Mouse (Mus musculus): Measurements from ENCODE around the gene Dnajc24.

Gene Dnajc24

GRCm38 (mm10) chr2:106002835-106003739 is at the start of gene Dnajc24:
Gene Dnajc24 (minus strand): TSS chr2:106003549.
- peak; percentile 85 to 90 for DNase-seq

GRCm38 (mm10) chr2:106046686-106047085 is 43.3 kb upstream of the Dnajc24 start:
- no peak for DNase-seq

- DNase-seq, result no peak
These were observed 39.1 kb upstream of the Dnajc24 start for GRCm38 (mm10) chr2:106042495-106042894.

- no peak for DNase-seq
These were observed 38.6 kb upstream of the Dnajc24 start for GRCm38 (mm10) chr2:106041961-106042360.

- peak in 1 of 2 experiments; percentile 8 for DNase-seq
These were observed 34.9 kb upstream of the Dnajc24 start for GRCm38 (mm10) chr2:106038286-106038685.

GRCm38 (mm10) chr2:106024895-106025294 is 21.5 kb upstream of the Dnajc24 start:
- no peak for DNase-seq

- no peak for DNase-seq
These were observed 5.1 kb upstream of the Dnajc24 start for GRCm38 (mm10) chr2:106008415-106008814.

GRCm38 (mm10) chr2:105987999-105988398 is 15.3 kb downstream of the Dnajc24 start:
- DNase-seq, result no peak

GRCm38 (mm10) chr2:105987131-105987530 is 16.2 kb downstream of the Dnajc24 start:
- no peak for DNase-seq

- DNase-seq, result no peak
These were observed 18.1 kb downstream of the Dnajc24 start for GRCm38 (mm10) chr2:105985206-105985605.

- DNase-seq, result peak in 1 of 2 experiments; percentile 17
These were observed 25.3 kb downstream of the Dnajc24 start for GRCm38 (mm10) chr2:105978065-105978464.

GRCm38 (mm10) chr2:105973941-105974340 is 29.4 kb downstream of the Dnajc24 start:
- no peak for DNase-seq

- DNase-seq, result no peak
These were observed 39.9 kb downstream of the Dnajc24 start for GRCm38 (mm10) chr2:105963447-105963846.

GRCm38 (mm10) chr2:105953862-105954261 is 49.5 kb downstream of the Dnajc24 start:
- no peak for DNase-seq

GRCm38 (mm10) chr2:105951350-105951940 is 51.9 kb downstream of the Dnajc24 start:
- no peak for DNase-seq

- no peak for DNase-seq
These were observed 53.2 kb downstream of the Dnajc24 start for GRCm38 (mm10) chr2:105950131-105950530.

GRCm38 (mm10) chr2:105917623-105918346 is 85.6 kb downstream of the Dnajc24 start:
- DNase-seq, result no peak
